Mouse (Mus musculus): ENCODE measurements around the gene Nfyc.

DNA sequence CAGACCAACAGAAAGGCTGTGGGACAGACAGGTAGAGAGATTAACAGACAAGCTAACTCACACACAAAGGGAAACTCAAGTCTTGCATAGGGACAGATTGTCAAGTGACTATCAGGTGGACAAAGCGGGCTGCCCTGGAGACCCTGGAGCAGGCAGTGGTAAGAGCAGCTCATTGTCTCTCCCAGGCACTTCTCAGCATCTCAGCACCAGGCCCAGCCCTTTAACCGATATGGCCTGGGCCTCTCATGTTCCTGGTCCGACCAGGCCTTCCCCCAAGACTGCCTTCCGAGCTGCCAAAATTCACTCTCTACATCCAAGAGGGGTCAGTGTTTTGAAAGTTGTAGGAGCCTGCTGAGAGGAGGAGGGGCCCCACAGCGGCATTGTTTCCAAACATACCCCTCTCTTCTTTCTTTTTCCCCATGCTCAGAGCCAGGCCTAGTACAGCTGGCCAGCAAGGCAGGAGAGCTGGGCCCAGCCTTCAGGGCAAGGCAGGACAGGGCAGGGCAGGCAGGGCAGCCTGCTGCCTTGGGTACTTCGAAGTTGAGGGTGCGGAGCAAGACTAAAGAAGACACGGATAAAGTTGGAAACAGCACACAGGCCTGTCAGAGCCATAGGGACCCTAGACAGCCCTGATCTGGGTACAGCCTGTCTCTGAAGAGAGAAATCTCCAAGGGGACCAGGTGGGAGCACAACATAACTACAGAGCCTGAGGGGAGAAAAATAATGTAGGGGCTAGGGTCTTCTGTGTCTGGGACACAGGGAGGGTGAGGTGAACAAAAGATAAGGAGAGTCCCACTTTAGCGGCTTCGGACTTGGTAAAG lies 85.4 kb downstream of the Nfyc start:
- TF ChIP-seq CTCF (IDR thresholded peaks at IDR 0.05; ENCODE audit: low read depth) = 0 out of 2 replicates have a peak, but pooled peaks have one; percentile 1
- no peak for TF ChIP-seq EP300 (IDR thresholded peaks at IDR 0.05; ENCODE audit: low read depth)
